In genomic region chr10:117467161-117467560, GRCm38 (mm10) we compare ENCODE assay signal across 17 mouse cellular contexts.
"Had no signal": no experiment of that assay in that cellular context is flagged by ENCODE, and none has a peak within 500 bp of the region (broad histone marks: within the 10 kb centered on the region; RNA-seq: fewer than 3 reads in every experiment).

No protein-coding gene starts in this region.

- ATAC-seq: lung, postnatal 0 days; midbrain, embryonic 13.5 days; midbrain, embryonic 15.5 days had no signal

- H3K9ac ChIP-seq: lung, embryonic 15.5 days; midbrain, embryonic 13.5 days; midbrain, embryonic 15.5 days; neural tube, embryonic 12.5 days had no signal

- DNase-seq: lung, adult 2 months; lung, postnatal 14 days; lung, postnatal 36 days; right cerebral cortex, postnatal 25 days; right cerebral cortex, postnatal 4 days; spleen, adult 18-20 months; thymus, adult 18-20 months; thymus, postnatal 14 days; thymus, postnatal 36 days had no signal

- H3K9me3 ChIP-seq: lung, embryonic 15.5 days; midbrain, embryonic 13.5 days; midbrain, embryonic 15.5 days; neural tube, embryonic 12.5 days had no signal

- H3K4me3 ChIP-seq: lung, embryonic 15.5 days; megakaryocyte, embryonic 14.5 days; midbrain, embryonic 13.5 days; midbrain, embryonic 15.5 days; neural tube, embryonic 12.5 days had no signal

- H3K27ac ChIP-seq: lung, embryonic 15.5 days; macrophage; midbrain, embryonic 13.5 days; midbrain, embryonic 15.5 days; neural tube, embryonic 12.5 days had no signal

- H3K4me1 ChIP-seq: midbrain, embryonic 13.5 days; midbrain, embryonic 15.5 days; neural tube, embryonic 12.5 days had no signal

- H3K27me3 ChIP-seq: lung, embryonic 15.5 days; megakaryocyte, embryonic 14.5 days; midbrain, embryonic 13.5 days; midbrain, embryonic 15.5 days; neural tube, embryonic 12.5 days had no signal

- H3K4me2 ChIP-seq: lung, embryonic 15.5 days; midbrain, embryonic 11.5 days; midbrain, embryonic 13.5 days; midbrain, embryonic 15.5 days; neural tube, embryonic 12.5 days had no signal

- H3K36me3 ChIP-seq: lung, embryonic 15.5 days; midbrain, embryonic 13.5 days; midbrain, embryonic 15.5 days; neural tube, embryonic 12.5 days had no signal
